Mouse (Mus musculus) stomach, postnatal 0 days (tissue): ENCODE data around the gene Creb3l4.

Source experiments
- CTCF ChIP-seq: IDR thresholded peaks from 2 replicates; pipeline ENCODE4 v1.5.1; 2016; ENCODE audit warnings: antibody characterized with exemption, low read depth, mild to moderate bottlenecking, moderate library complexity
- EP300 ChIP-seq: optimal IDR thresholded peaks from 2 replicates; pipeline ENCODE3; 2016; ENCODE audit warnings: antibody characterized with exemption

DNA sequence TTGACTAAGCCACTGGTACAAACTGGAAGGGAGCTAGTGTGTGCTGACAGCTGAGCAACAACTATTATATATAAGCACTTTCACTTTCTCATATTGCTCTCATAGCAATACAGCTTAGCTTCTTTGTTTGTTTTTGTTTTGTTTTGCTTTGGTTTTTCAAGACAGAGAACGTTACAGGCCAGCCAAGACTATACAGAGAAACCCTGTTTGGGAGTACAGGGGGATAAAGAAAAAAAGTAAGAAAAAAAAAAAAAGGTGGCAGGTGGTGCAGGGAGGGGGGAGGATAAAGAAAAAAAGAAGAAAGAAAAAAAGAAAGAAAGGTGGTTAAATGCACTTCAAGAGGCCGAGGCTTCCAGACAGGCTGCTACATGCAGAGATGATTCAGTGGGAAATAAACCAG, 2.1 kb upstream of the Creb3l4 start:
- TF ChIP-seq CTCF: no peak
- TF ChIP-seq EP300: no peak
